Mouse (Mus musculus): ENCODE measurements at regions not wholly inside any gene's neighbourhood (a gene's known extent, or its start where the extent isn't known, plus 50 kb on each side); places are given as distances from the start of the nearest gene placed in this dataset.

GRCm38 (mm10) chr2:106318695-106319266 is 315.4 kb upstream of the Dnajc24 start:
- Histone ChIP-seq H3K27me3 (no peaks in the 10 kb centered on the region), H3K4me3 (replicated peaks) (no peak overlapping the region), H3K9ac (replicated peaks) (no peak overlapping the region), H3K4me2 (replicated peaks) (no peak overlapping the region), H3K27ac (no peak overlapping the region), H3K36me3 (no peaks in the 10 kb centered on the region), H3K9me3 (no peaks in the 10 kb centered on the region), H3K4me1 (replicated peaks) (no peaks in the 10 kb centered on the region)
- peak; percentile 53; the same call in 1 of the 2 replicates for ATAC-seq
- WGBS, result 77% methylated on average over 3 of the region's 3 CpGs

DNA sequence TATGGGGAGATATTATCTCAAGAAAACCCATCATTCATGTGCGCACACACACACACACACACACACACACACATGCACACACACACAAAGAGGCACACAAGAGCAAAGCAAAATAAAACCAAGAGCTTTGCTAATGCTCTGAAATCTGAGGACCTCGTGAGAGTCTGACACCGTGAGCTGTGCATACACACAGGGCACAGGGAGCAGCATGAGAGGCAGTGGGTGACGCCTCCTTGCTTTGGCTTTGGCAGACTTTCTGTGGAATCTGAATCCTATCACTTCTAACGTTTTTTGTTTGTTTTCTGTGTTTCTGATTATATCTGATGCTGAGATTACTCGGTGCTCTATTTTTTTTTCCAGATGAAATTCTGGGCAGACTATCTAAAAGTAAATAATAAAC is 343.4 kb upstream of the Dnajc24 start:
- Histone ChIP-seq H3K4me1 (replicated peaks) (no peaks in the 10 kb centered on the region), H3K27me3 (no peaks in the 10 kb centered on the region), H3K9me3 (no peaks in the 10 kb centered on the region), H3K4me3 (replicated peaks) (no peak overlapping the region), H3K27ac (no peak overlapping the region), H3K36me3 (no peaks in the 10 kb centered on the region), H3K9ac (replicated peaks) (no peak overlapping the region), H3K4me2 (replicated peaks) (no peak overlapping the region)
- ATAC-seq, result no peak
- WGBS, result 90% methylated on average over 6 of the region's 6 CpGs

DNA sequence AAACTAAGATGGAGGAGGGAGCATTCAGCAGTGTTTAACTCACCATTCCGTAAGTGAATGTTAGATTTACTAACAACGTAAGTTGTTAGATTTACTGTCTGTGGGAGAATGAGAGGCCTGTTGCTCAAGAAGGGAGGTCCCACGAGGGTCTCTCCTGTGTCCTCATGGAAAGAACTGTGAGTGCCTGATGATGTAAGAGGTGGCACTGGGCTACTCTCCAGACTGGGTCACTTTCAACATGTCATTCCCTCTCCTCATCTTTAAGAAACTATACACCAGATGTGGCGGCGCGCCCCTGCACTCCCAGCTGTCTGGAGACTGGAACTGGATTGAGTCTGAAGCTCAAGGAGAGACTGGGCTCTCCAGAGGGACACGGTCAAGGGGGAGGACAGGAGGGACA is 343.9 kb upstream of the Dnajc24 start:
- Histone ChIP-seq H3K4me3 (replicated peaks) (no peak overlapping the region), H3K4me1 (replicated peaks) (no peaks in the 10 kb centered on the region), H3K9ac (replicated peaks) (no peak overlapping the region), H3K4me2 (replicated peaks) (no peak overlapping the region), H3K9me3 (no peaks in the 10 kb centered on the region), H3K36me3 (no peaks in the 10 kb centered on the region), H3K27me3 (no peaks in the 10 kb centered on the region), H3K27ac (no peak overlapping the region)
- WGBS, result 92% methylated on average over 7 of the region's 7 CpGs
- no peak for ATAC-seq

DNA sequence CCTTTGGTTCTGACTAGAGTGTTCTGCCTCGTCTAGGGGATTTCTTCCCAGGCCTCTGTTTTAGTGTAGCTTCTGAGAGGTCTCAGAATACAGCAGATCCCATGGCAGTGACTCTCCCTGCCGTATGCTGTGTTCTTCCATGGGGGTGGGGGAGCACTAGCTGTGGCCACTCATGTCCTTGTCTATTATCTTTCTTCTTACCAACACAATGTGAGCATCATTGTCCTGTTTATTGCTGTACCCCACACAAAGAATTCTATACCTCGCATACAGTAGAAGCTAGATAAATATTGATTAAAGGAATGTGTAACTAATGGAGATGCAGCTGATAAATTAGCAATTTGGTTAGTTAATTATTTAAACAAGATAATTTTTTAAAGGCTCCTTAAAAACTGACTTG is 337.5 kb upstream of the Mpped2 start:
- Histone ChIP-seq H3K27ac (no peak overlapping the region), H3K4me1 (replicated peaks) (no peaks in the 10 kb centered on the region; the same call in 1 of the 2 replicates), H3K4me3 (replicated peaks) (no peak overlapping the region), H3K9ac (replicated peaks) (no peak overlapping the region), H3K27me3 (no peaks in the 10 kb centered on the region), H3K4me2 (replicated peaks) (no peak overlapping the region), H3K36me3 (no peaks in the 10 kb centered on the region), H3K9me3 (no peaks in the 10 kb centered on the region)
- ATAC-seq, result peak; percentile 63
- WGBS, result 77% methylated on average over 3 of the region's 3 CpGs

DNA sequence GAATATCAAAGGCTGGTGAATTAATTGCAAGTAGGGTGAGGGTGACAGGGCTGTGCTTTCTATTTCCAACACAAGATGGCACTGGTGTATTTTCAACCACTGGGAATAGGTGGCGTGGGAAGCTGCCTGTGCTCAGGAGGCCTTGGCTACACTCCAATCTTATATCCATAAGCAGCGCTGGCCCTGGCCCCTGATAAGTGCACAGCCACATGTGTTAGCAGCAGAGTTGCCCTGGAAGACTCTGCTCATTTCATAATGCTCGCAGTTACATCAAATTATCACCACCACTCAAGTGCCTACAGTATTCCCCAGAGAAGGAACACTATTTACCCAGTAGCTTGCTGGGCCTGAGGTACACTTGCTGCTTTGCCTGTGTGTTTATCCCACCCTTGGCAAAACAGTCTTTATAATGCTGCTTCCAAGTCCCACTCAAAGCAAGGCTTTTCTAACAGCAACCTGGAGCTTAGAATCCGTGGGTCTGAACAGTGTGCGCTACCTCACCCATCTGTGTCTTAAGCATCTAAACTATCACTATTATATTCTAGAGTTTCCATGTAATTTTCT is 337.0 kb upstream of the Mpped2 start:
- Histone ChIP-seq H3K9ac (replicated peaks) (no peak overlapping the region), H3K27ac (no peak overlapping the region), H3K4me2 (replicated peaks) (no peak overlapping the region), H3K4me3 (replicated peaks) (no peak overlapping the region), H3K36me3 (no peaks in the 10 kb centered on the region), H3K27me3 (no peaks in the 10 kb centered on the region), H3K9me3 (no peaks in the 10 kb centered on the region), H3K4me1 (replicated peaks) (no peaks in the 10 kb centered on the region; the same call in 1 of the 2 replicates)
- WGBS, result 45% methylated on average over 5 of the region's 5 CpGs
- peak; percentile 99 for ATAC-seq

DNA sequence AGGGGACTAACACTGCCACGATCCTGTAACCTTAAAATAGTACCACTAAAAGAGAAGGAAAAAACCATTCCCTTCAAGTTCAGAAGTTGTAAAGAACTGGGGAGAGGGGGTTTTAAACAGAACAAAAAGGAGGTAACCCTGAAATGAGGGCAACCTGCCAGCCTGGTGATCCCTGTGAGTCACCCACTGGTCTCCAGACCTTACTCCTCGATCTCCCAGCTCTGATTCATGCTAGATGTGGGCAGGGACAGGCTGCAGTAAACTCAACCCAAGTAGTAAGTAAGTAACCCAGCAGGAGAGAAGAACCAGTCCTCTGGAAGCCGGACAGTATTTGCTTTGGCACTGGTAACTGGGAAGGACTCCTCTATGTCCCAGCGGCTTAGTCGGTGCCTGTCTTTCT is 324.4 kb upstream of the Mpped2 start:
- 95% methylated on average over 5 of the region's 5 CpGs for WGBS
- Histone ChIP-seq H3K9ac (replicated peaks) (no peak overlapping the region), H3K4me2 (replicated peaks) (no peak overlapping the region), H3K4me3 (replicated peaks) (no peak overlapping the region), H3K36me3 (no peaks in the 10 kb centered on the region), H3K9me3 (no peaks in the 10 kb centered on the region), H3K27ac (no peak overlapping the region), H3K27me3 (no peaks in the 10 kb centered on the region), H3K4me1 (replicated peaks) (no peaks in the 10 kb centered on the region)
- ATAC-seq, result no peak

GRCm38 (mm10) chr2:106383415-106384285 is 309.4 kb upstream of the Mpped2 start:
- no peak for ATAC-seq

GRCm38 (mm10) chr2:106384286-106384595 is 308.8 kb upstream of the Mpped2 start:
- WGBS, result 87% methylated on average over 5 of the region's 5 CpGs
- no peak for ATAC-seq
- Histone ChIP-seq H3K27ac (no peak overlapping the region), H3K36me3 (no peaks in the 10 kb centered on the region), H3K4me2 (replicated peaks) (no peak overlapping the region), H3K9ac (replicated peaks) (no peak overlapping the region), H3K27me3 (no peaks in the 10 kb centered on the region), H3K9me3 (no peaks in the 10 kb centered on the region), H3K4me3 (replicated peaks) (no peak overlapping the region), H3K4me1 (replicated peaks) (no peaks in the 10 kb centered on the region)

More at GRCm38 (mm10) chr2:106383415-106384285, 309.4 kb upstream of the Mpped2 start:
- Histone ChIP-seq H3K36me3 (no peaks in the 10 kb centered on the region), H3K27ac (no peak overlapping the region), H3K4me3 (replicated peaks) (no peak overlapping the region), H3K9ac (replicated peaks) (no peak overlapping the region), H3K4me2 (replicated peaks) (no peak overlapping the region), H3K4me1 (replicated peaks) (no peaks in the 10 kb centered on the region), H3K27me3 (no peaks in the 10 kb centered on the region), H3K9me3 (no peaks in the 10 kb centered on the region)
- WGBS, result 75% methylated on average over 14 of the region's 14 CpGs

DNA sequence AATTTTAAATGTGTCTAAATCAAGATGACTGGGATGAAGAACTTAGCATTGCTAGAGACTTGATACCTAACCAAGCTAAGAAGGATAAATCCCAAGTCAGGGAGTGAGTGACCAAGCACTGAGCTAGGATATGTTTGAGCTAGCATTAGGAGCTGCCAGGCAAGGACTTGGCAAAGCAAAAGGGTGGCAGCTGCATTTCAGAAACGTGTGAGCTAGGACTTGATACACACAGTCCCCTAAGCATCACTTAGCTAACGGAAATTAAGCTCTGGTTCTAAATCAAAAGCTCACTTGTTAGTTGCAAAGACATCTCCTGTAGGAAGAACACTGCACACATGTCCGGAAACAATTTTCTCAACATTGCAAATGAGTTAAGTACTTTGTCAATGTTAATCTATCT is 308.2 kb upstream of the Mpped2 start:
- 86% methylated on average over 3 of the region's 3 CpGs for WGBS
- Histone ChIP-seq H3K9ac (replicated peaks) (no peak overlapping the region), H3K27ac (no peak overlapping the region), H3K9me3 (no peaks in the 10 kb centered on the region), H3K36me3 (no peaks in the 10 kb centered on the region), H3K4me2 (replicated peaks) (no peak overlapping the region), H3K4me1 (replicated peaks) (no peaks in the 10 kb centered on the region), H3K27me3 (no peaks in the 10 kb centered on the region), H3K4me3 (replicated peaks) (no peak overlapping the region)
- ATAC-seq, result no peak

GRCm38 (mm10) chr2:106412158-106412557 is 280.9 kb upstream of the Mpped2 start:
- Histone ChIP-seq H3K4me1 (replicated peaks) (no peaks in the 10 kb centered on the region), H3K4me3 (replicated peaks) (no peak overlapping the region), H3K36me3 (no peaks in the 10 kb centered on the region), H3K27me3 (no peaks in the 10 kb centered on the region), H3K9ac (replicated peaks) (no peak overlapping the region), H3K9me3 (no peaks in the 10 kb centered on the region), H3K4me2 (replicated peaks) (no peak overlapping the region), H3K27ac (no peak overlapping the region)
- ATAC-seq, result no peak
- 82% methylated on average over 6 of the region's 6 CpGs for WGBS

- Histone ChIP-seq H3K4me1 (replicated peaks) (no peaks in the 10 kb centered on the region), H3K4me3 (replicated peaks) (no peak overlapping the region), H3K9me3 (no peaks in the 10 kb centered on the region), H3K4me2 (replicated peaks) (no peak overlapping the region), H3K36me3 (no peaks in the 10 kb centered on the region), H3K27me3 (no peaks in the 10 kb centered on the region), H3K9ac (replicated peaks) (no peak overlapping the region), H3K27ac (no peak overlapping the region)
- no peak for ATAC-seq
- 67% methylated on average over 7 of the region's 7 CpGs for WGBS
Measured at GRCm38 (mm10) chr2:106415474-106416019, 277.5 kb upstream of the Mpped2 start.

- no peak overlapping the region for H3K4me3 ChIP-seq (replicated peaks)
- H3K4me1 ChIP-seq (replicated peaks), result no peaks in the 10 kb centered on the region
- H3K9ac ChIP-seq (replicated peaks), result no peak overlapping the region
- no peaks in the 10 kb centered on the region for H3K27me3 ChIP-seq
- H3K36me3 ChIP-seq, result no peaks in the 10 kb centered on the region
- H3K27ac ChIP-seq, result no peak overlapping the region
- no peaks in the 10 kb centered on the region for H3K9me3 ChIP-seq
- ATAC-seq, result 0 out of 2 replicates have a peak, but pooled peaks have one; percentile 43
- H3K4me2 ChIP-seq (replicated peaks), result no peak overlapping the region
- 43% methylated on average over 2 of the region's 2 CpGs for WGBS
Measured at GRCm38 (mm10) chr2:106418181-106418580, 274.9 kb upstream of the Mpped2 start.
